Mouse (Mus musculus) lung, postnatal 14 days (tissue): ENCODE measurements around the gene Timm17a.

Experiments
- DNase-seq: peaks from one replicate; pipeline ENCODE4 v3.0.0; 2021

Timm17a gene

DNA sequence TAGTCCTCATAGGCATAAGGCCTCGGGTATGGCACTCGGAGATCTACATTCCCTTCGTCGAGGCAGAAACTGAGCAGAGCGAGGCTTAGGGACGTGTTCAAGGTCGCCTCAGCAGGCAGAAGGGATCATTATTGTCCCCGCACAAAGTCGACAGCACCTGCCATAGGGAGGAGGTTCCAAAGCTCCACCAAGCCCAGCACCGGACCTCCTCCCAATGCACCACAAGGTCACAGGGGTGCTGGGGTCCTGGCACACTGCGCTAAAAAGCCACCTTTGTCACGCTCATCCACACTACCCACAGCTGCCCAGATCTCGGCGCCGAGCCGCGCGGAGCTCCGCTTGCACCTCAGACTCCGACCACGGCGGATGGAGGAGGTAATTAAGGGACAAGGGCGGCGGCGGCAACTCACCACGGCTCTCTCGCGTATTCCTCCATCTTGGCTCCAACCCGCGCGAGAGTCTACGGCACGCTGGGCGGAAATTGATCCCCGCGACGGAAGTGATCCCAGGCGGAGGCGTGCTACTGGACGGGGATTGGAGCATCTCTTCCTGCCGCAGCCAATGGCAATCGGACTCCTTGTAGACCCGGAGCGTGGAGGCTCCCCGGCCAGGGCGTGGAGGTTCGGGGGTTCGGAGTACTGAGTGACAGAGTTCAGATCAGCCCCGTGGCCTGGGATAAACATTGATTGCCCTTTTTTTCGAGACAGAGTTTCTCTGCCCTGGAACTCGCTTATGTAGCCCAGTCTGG, at the start of gene Timm17a:
TSS of gene Timm17a (minus strand) at position 495 of the 748 bp plus-strand sequence.
- peak; percentile 93 for DNase-seq

DNA sequence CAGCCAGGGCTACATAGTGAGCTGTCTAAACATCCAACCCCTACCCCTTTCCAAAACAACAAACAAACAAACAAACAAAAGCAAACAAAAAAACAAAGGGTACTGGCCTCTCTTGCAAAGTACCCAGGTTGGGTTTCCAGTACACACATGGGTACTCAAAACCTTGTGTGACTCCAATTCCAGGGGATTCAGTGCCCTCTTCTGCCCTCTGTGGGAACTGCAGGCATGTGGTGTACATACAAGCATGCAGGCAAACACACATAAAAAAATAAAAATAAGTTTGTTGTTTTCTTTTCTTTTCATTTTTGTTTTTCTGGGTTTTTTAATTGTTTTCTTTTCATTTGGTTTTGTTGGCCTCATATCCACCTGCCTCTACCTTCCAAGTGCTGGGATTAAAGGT, 48.5 kb upstream of the Timm17a start:
- DNase-seq = no peak

DNA sequence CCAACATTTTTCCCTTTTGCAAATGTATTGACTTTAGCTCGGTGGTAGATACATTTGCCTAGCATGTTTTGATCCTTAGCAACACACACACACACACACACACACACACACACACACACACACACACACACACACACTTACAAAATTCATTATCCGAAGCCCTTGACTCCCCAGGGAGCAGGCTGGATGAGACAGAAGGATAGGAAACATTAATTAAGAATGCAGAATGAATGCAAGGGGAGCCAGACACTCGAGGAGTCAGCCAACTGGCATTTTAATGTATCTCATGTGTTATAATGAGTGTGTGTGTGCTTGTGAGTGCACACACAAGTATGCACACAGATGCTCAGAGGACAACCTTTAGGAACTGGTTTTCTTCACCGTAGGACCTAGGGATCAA, 47.9 kb upstream of the Timm17a start:
- DNase-seq = no peak

DNA sequence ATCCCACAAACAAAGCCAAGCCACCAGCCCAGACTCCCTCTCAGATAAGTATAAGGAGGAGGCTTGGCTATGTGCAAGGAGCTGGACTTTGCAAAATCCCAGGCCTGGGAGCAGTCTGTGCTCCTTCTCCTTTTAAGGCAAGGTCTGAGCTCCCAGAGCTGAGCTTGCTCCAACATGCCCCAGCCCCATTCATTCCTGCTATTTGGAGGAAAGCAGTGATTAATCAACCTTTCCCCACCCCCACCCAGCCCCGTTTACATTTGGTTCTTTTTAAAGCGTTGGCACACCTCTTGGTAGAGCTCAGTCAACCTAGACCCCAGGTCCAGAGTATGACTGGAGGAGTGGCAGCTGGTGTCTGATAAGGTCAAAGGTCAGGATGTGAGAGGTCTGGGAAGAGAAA, 45.5 kb upstream of the Timm17a start:
- no peak for DNase-seq

DNA sequence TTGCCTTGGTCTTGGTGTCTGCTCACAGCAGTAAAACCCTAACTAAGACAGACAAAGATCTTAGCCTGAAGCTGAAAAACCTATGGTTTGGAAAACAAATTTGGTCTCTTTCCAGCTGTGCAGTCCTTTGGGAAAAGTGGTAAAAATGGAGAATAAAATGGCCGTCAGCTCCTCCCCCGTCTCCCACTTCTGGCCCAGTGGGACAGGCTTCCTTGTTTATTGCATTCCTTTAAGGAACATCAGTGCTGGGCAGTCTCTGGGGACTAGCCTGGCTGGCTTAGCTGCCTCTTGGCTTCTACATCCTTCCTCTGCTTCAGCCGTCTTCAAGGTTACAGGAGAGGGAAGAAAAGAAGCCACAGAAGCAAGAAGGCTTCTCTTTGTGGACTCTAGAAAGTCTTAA, 38.4 kb upstream of the Timm17a start:
- peak; percentile 24 for DNase-seq

DNA sequence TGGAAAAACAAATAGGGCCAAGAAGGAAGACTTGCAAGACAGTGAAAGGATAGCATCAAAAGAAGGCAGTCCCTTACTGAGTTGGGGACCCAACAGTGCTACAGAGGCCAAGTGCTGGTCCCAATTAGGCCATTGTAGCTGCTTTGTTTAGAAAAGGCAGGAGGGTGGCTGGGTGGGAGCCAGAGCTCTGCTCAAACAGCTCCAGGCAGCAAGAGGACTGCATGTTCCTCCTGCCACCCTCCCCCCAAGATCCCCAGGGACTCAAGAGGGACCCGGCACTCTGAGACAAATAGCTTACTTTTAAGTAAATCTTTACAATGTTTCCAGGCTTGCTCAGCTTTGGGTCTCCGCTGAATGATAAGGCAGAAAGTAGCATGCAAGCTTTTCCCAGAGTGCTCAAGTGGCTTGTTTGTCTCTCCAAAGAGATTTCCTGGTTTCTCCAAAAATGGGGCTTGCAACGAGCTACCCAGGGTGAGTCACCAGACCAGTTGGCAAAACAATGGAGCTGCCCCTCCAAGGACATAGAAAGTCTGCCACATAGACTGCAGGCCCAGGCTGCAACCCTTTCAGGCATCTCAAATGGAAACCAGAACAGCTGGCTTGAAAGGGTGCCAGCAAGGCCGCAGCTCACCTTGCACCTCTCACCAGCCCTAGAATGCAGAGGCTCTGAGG, 34.1 kb upstream of the Timm17a start:
- peak; percentile 73 for DNase-seq

DNA sequence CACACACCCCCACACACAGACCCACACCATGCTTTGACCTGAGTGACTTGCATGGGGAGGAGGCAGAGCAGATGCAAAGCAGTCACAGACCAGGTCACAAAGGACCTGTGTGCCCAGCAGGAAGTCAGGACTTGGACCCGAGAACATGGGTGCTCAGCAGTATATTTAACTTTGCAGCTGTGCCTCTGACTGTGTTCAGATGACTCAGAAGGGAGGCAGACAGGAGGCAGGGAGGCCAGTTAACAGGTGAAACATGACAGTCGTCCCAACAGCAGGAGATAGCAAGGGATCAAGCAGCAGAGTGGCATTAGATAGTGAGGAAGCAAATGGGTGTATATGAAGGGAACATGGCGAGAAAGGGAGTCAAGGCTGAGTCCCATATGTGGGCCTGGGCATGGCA, 33.3 kb upstream of the Timm17a start:
- DNase-seq = no peak

DNA sequence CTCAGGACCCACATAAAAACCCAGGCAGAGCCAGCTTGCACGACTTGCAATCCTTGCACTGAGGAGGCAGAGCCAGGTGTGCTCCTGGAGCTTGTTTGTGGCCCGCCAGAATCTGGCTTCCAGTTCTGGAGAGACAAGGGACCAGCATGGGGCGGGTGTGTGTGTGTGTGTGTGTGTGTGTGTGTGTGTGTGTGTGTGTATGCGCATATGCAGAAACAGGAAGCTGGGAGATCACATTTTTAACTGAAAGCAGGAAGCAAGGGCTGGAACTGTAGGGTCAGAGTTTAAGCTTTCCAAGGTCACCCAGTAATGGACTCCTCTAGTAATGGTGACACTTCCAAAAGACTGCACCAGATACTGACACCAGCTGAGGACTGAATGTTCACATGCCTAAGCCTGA, 30.4 kb upstream of the Timm17a start:
- no peak for DNase-seq

DNA sequence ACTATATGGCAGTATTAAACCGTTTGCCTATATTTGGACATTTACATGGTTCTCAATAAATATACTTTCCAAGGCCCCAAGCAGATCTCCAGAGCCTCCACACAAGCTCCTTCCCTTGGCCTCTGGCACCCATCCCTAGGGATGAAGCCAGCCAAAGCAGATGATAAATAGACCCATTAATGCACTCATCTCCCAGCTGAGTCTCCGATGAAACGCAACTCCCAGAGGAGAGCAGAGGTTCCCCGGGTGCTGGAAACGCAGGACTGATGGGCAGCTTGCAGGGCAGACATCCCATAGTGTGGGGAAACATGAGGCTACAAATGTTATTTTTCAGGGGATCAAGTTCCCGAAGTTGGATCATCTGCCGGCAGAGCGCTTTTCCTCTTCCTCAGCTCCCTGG, 28.4 kb upstream of the Timm17a start:
- no peak for DNase-seq

DNA sequence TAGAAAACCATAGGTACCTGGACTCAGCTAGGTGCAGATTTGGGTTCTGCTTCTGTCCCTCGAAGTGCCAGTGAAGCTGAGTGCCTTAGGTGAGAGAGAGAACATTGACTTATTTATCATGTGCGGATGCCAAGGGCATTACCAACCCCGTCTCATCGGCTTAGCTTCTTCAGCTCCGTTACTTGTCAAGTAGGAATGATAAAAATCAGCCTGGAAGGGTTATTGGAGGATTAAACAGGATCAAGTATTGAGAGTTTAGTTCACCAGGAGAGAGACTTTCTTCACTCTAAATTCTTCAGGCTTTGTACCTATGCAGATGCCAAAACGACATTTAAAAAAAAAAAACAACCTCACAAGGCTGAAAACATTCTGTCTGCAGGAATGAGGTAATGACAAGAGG, 17.0 kb upstream of the Timm17a start:
- no peak for DNase-seq

DNA sequence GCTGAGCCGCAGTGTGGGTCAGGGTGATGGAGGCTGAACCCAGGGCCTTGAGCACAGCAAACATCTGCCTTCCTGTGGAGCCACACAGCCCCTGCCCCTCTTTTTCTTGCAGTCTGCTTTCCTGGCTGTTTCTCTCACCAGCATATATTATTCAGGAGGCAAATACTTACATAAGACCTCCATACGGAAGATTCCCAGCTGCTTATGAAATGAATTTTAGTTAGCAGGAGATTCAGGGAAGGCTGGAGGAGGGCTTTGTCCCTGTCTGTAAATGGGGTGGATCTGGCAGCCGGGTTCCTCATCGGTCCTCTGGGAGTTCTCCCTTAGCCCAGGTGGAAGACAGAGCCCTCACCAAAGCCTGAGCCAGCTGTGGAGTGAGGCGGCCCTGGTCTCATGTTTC, 14.8 kb upstream of the Timm17a start:
- DNase-seq = no peak

DNA sequence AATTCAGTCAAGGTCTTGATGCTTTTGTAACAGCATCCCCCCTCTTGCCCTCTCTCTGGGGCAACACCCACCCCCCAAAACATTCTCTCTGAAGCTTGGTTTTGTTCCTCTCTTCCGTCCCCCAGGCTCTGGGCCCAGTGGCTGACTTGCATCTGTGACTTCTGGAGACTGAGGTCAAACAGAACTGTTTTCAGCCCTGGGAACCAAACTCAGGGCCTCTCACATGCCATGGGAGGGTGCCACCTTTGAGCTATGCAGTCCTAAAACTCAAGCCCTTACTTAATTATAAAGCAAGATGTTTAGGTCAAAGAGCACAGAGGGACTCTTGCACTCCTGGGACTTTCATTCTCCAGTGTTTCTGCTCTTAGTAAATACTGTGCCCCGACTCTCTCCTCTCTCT, 12.4 kb upstream of the Timm17a start:
- DNase-seq = no peak

DNA sequence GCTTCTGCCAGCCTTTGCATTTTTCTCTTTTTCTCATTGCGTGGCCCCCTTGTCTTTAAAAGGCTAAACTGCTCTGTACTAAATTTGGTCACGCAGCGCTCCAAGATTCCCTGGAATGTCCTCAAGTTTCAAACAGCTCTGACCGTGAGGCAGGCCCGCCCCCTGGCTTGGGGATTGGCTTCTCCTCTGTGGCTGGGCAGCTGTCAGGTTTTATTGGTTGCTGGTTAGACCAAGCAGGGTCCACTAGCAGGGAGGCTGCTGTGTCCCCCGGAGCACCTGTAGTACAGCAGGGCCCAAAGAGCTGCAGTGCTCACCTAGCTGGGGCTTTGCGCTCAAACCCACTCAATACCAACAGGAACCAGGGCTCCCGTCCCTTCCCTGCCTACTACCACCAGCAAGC, 11.0 kb upstream of the Timm17a start, which contains the start of gene Lmod1:
TSS of gene Lmod1 (plus strand) at position 237 of the 400 bp plus-strand sequence.
- DNase-seq = peak; percentile 73

DNA sequence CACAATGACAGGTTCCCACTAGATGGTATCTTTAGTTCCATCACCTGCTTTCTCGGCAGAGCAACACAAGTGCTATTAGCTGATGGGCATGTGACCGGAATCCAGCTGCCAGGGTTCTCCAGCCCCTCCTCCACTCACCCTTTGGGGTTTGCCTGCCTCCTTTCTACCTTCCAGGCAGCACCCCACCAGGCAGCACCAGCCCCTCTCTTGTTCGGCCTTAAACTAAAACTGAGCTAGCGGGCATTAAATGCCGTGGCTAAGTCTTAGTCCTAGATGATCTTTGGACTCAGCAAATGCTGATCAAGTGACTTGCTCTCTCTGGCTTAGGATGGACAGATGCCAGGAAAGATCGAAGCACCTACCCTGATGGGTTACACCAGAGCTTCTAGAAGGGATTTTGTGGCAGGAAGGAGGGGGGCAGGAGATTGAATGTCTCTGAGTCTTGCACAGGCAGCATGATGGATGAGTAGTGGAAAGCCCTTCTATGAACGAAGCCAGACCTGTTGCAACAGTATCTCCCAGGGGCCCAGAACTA, 9.9 kb upstream of the Timm17a start:
- DNase-seq = no peak

DNA sequence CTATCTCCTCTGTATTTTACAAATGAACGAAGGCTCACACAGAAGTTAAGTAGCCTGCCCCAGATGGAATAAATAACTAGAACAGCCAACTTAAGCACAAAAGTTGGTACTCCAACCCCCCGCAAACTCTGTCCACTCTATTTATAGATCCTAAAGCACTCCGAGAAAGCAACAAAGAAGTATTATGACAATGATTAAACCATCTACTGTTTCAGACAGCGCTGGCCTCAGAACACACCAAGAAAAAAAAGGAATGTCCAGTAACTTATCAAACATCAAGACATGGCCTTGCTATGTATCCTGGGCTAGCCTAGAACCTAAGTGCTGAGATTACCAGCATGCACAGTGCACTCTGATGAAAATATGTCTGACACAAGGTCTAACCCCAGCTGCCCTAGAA, 1.4 kb downstream of the Timm17a start:
- no peak for DNase-seq

DNA sequence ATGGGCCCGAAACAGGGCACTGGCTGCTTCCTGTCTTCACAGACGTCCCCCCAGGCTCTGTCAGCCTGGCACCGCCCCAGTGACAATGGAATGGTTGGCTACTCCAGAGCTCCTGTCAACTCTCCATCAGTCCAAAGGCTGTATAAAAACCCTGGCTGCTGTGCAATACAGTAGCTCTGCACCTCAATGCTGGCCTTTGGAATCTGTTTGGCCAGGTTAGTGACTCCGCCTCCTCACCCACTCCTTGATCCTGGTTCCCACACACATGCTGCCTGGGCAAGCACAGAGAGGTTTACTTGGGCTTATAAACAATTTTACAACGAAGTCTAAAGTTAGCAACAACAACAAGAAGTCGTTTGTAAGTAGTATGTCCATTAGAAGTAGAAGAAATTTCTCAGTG, 2.2 kb downstream of the Timm17a start:
- DNase-seq = no peak

DNA sequence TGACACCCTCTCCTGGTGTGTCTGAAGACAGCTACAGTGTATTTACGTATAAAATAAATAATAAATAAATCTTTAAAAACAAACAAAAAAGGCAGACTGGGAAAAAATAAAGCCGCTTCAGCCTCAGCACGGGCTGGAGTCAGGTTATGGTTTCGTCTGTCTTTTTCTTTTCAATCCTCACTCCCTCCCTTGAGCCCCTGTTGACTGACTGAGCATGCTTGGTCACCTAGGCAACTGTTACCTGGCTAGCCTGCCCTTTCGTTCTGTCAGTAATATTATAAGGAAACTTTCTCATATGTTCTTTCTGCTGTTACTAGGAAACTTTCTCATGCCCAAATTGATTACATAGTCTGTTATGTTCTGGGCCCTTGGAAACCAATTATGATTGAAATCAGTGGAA, 22.7 kb downstream of the Timm17a start:
- DNase-seq = no peak

DNA sequence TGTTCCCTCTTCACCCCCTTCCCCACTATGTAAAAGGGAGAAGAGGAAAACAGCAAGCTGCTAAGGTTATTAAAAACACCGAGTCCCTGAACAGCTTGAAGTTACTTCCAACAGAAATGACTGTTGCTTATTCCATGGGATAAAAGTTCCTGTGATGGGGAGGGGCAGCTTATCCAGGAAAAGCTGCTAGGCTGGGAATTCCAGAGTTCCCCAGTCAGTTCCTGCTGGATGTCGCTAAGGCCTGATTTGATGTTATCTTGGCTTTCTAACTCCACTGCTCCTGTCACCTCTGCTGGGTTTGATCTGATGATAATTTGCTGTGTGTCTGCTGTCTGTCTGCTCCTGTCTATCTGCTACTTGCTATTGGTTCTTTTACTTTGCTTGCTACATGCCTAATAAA, 27.3 kb downstream of the Timm17a start:
- DNase-seq = no peak

DNA sequence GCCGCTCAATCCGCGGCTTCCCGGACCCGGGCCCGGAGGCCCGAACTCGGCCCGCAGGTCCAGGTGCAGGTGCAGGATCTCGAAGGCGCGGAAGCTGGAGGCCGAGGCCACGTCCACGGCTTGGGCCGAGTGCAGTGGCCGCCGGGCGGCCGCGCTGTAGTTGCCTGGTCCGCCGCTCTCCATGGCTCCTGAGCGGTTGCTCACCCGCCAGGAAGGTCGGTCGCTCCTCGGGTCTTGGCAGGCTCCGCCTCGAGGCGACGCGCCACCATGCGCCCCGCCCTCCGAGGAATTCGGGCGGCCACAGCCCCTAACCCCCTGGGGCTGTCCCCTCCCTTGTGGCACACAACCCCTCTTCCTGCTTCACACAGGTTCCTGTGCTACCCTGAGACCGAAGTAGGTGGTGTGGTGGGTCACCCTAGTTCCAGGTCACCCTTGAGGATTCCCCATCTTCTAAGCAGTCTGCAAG, 29.7 kb downstream of the Timm17a start, which contains the start of gene Rnpep:
TSS of gene Rnpep (minus strand) at position 259 of the 466 bp plus-strand sequence.
- DNase-seq = peak; percentile 78

DNA sequence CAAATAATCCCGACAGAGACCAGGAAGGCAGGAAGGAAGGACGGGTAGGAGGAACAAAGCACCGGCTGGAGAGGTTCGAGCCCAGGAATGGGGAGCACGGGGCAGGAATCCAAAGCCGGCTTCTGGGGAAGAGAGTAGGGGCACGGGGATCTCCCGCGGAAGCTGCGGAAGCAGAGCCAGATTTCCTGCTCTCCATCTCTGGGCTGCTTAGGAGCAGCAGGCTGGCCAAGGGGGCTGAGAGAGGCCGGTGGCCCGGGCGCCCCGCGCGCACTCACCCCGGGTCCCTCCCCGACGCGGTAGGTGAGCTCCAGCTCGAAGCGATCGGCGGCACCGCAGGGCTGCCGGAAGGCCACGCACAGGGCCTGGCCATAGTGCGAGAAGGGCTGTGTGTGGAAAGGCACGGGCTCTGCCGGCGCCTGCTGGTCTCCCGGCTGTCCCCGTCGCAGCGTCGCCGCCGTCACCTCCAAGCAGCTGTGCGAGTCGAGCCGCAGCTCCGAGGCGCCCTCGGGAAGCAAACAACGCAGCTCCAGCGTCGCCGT, 30.2 kb downstream of the Timm17a start:
- DNase-seq = peak; percentile 37

DNA sequence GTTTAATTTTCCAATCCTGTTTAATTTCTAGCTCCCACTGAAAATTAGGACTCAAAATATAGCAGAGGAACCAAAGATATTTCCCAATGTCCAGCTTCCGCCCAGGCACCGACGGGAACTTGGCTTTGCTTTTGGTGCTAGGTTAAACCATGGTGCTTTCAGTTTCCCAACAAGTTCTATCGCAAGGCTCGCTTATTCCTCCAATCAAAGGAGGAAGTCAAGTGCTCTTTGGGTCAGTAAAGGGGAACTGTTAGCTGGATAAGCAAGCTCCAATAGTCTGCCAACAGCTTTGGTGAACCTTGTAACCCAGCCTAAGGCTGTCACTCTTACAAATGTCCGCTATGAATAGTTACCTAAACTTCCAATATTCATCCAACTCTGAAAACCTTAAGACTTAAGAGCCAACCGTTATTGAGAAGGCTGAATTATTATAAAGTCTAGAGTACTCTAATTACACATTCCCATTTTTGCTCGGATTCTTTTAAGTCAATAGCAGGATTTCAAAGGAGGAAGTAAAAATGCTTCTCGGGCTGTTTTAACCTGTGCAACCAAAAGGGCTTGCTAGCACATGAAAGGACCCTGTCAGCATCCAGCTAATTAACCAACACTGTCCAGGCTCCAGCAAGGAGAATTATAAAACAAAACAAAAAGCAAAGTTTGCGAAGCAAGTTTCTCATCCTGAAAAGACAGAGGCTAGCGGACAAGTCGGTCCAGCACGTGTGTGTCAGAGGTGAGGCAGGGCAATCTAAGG, 30.9 kb downstream of the Timm17a start:
- DNase-seq = peak; percentile 48

DNA sequence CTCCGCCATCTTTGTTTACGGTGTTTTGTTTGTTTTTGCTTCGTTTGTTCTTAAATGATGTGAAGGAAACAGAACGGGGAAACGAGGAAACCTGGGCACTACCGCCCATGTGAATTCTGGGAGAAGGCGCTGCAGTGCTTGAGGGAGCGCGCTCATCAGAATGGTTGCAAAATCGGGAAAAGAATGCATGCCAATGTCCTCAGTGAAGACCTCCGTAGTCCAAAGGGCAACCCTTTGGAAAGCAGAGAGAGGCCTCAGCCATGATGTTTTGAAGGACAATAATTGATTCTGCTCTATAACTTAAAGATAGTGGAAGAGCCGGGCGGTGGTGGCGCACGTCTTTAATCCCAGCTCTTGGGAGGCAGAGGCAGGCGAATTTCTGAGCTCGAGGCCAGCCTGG, 31.7 kb downstream of the Timm17a start:
- DNase-seq = no peak

DNA sequence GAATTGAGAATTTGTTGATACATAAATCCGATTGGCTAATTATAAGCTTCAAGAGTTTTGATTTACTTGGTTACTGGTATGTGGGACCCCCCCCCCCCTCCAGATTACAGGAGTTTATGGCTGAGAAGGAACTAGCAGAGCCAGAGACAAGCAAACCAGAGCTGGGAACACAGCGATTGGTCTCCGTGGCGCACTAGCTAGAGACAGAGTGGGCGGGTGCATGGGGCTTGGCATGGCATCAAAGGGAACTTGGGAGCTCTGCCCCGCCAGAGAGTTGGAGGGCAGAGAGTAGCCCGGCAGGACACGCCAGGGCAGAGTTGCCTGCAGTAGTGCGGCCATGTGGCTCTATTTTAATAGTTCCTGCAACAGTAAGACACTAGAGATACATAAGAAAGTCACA, 32.9 kb downstream of the Timm17a start:
- DNase-seq = peak; percentile 83
